Mouse (Mus musculus) CH12.LX (cell line): ENCODE data around the gene Mpig6b. TPM values are rescaled to one million over a fixed set of nuclear protein-coding genes. Genes with fewer than 3 reads are reported as not detected.

Source experiments
- DNase-seq: peaks from one replicate; pipeline ENCODE4 v3.0.0-alpha.2; 2013; ENCODE audit errors: extremely low read depth
- H3K27ac ChIP-seq: 2 replicates; pipeline ENCODE4 v1.5.1; 2012; ENCODE audit warnings: low read depth, mild to moderate bottlenecking, control low read depth, moderate library complexity; ENCODE audit not compliant: insufficient read depth
- H3K27me3 ChIP-seq: replicated peaks from 2 replicates; pipeline ENCODE3; 2012; ENCODE audit warnings: inconsistent platforms
- H3K36me3 ChIP-seq, 2 experiments: replicated peaks in 1 of 2; 2 replicates each; pipeline versions ENCODE3 to v1.6.1; 2012; ENCODE audit warnings: inconsistent platforms in 1 of 2, low read length in 1 of 2, mild to moderate bottlenecking in 1 of 2, mixed read lengths in 1 of 2, moderate library complexity in 1 of 2; ENCODE audit not compliant: control insufficient read depth in 1 of 2, insufficient read depth in 1 of 2
- H3K4me1 ChIP-seq, 2 experiments: 2 replicates each; pipeline ENCODE4 v1.6.1; 2012; ENCODE audit warnings: inconsistent platforms in 1 of 2, moderate library complexity in 1 of 2; ENCODE audit not compliant: insufficient read depth in 2 of 2, control insufficient read depth in 1 of 2
- H3K4me2 ChIP-seq: 2 replicates; pipeline ENCODE4 v1.6.1; 2012; ENCODE audit warnings: low read depth, mild to moderate bottlenecking, control low read depth; ENCODE audit not compliant: poor library complexity, insufficient read depth, severe bottlenecking
- H3K4me3 ChIP-seq, 3 experiments: fragments of 150-350 bp in 1 of 3; sonication (generic) in 1 of 3; replicated peaks in 1 of 3; 2 replicates each; pipeline versions ENCODE3 to v1.5.1; 2011 to 2012; ENCODE audit warnings: low read depth in 2 of 3, low read length in 2 of 3, mild to moderate bottlenecking in 2 of 3, moderate library complexity in 2 of 3, control low read depth in 1 of 3, improper control_type of control experiment in 1 of 3, inconsistent platforms in 1 of 3, mixed read lengths in 1 of 3; ENCODE audit not compliant: poor library complexity in 1 of 3
- H3K79me2 ChIP-seq: replicated peaks from 2 replicates; pipeline ENCODE4 v1.6.1; 2012; ENCODE audit warnings: mild to moderate bottlenecking, moderate library complexity; ENCODE audit not compliant: control insufficient read depth, poor library complexity, insufficient read depth, severe bottlenecking; ENCODE audit errors: extremely low read depth
- H3K9ac ChIP-seq: 2 replicates; pipeline ENCODE4 v1.6.1; 2012; ENCODE audit warnings: low read depth, mild to moderate bottlenecking, control low read depth, moderate library complexity; ENCODE audit not compliant: insufficient read depth
- H3K9me3 ChIP-seq: replicated peaks from 2 replicates; pipeline ENCODE3; 2012; ENCODE audit warnings: low read length, inconsistent platforms, mixed read lengths
- BHLHE40 ChIP-seq: IDR thresholded peaks from 2 replicates; pipeline ENCODE4 v1.6.1; 2011; ENCODE audit warnings: mild to moderate bottlenecking, low read depth, low read length, improper control_type of control experiment
- CHD1 ChIP-seq: IDR thresholded peaks from 2 replicates; pipeline ENCODE4 v1.6.1; 2012; ENCODE audit warnings: low read depth, low read length, improper control_type of control experiment, inconsistent platforms
- CHD2 ChIP-seq: IDR thresholded peaks from 2 replicates; pipeline ENCODE4 v1.6.1; 2011; ENCODE audit warnings: low read length, improper control_type of control experiment
- CTCF ChIP-seq, 2 experiments: IDR thresholded peaks in 1 of 2; conservative IDR thresholded peaks in 1 of 2; 2 replicates each; pipeline ENCODE4 v1.5.1; 2011 to 2012; ENCODE audit warnings: low read depth in 2 of 2, low read length in 2 of 2, improper control_type of control experiment in 1 of 2, inconsistent platforms in 1 of 2, mild to moderate bottlenecking in 1 of 2, moderate library complexity in 1 of 2
- E2F4 ChIP-seq: IDR thresholded peaks from 2 replicates; pipeline ENCODE4 v1.6.1; 2011; ENCODE audit warnings: low read depth, low read length, improper control_type of control experiment; ENCODE audit not compliant: insufficient replicate concordance
- ELF1 ChIP-seq: IDR thresholded peaks from 2 replicates; pipeline ENCODE4 v1.6.1; 2014; ENCODE audit warnings: low read depth, mild to moderate bottlenecking, inconsistent platforms, low read length, improper control_type of control experiment
- EP300 ChIP-seq: IDR thresholded peaks from 2 replicates; pipeline ENCODE4 v1.6.1; 2011; ENCODE audit warnings: low read length, improper control_type of control experiment
- ETS1 ChIP-seq: conservative IDR thresholded peaks from 2 replicates; pipeline ENCODE4 v1.6.1; 2012; ENCODE audit warnings: low read depth, mild to moderate bottlenecking, inconsistent platforms, low read length, improper control_type of control experiment, moderate library complexity
- GABPA ChIP-seq: IDR thresholded peaks from 2 replicates; pipeline ENCODE4 v1.6.1; 2012; ENCODE audit warnings: low read depth, low read length, improper control_type of control experiment, inconsistent platforms; ENCODE audit not compliant: insufficient replicate concordance
- HCFC1 ChIP-seq: IDR thresholded peaks from 2 replicates; pipeline ENCODE4 v1.6.1; 2012; ENCODE audit warnings: low read depth, mild to moderate bottlenecking, inconsistent platforms, low read length, improper control_type of control experiment
- IRF4 ChIP-seq: IDR thresholded peaks from 2 replicates; pipeline ENCODE4 v1.6.1; 2014; ENCODE audit warnings: low read depth, mild to moderate bottlenecking, inconsistent platforms, low read length, improper control_type of control experiment
- JUN ChIP-seq: IDR thresholded peaks from 2 replicates; pipeline ENCODE4 v1.6.1; 2011; ENCODE audit warnings: low read depth, mild to moderate bottlenecking, low read length, improper control_type of control experiment, moderate library complexity; ENCODE audit not compliant: insufficient read depth
- JUND ChIP-seq: conservative IDR thresholded peaks from 2 replicates; pipeline ENCODE4 v1.6.1; 2011; ENCODE audit warnings: low read depth, low read length, improper control_type of control experiment
- KAT2A ChIP-seq: IDR thresholded peaks from 2 replicates; pipeline ENCODE4 v1.6.1; 2012; ENCODE audit warnings: low read length, improper control_type of control experiment, inconsistent platforms; ENCODE audit not compliant: insufficient replicate concordance
- MAFK ChIP-seq: IDR thresholded peaks from 2 replicates; pipeline ENCODE4 v1.6.1; 2011; ENCODE audit warnings: low read length, improper control_type of control experiment; ENCODE audit not compliant: insufficient replicate concordance
- MAX ChIP-seq: IDR thresholded peaks from 2 replicates; pipeline ENCODE4 v1.6.1; 2011; ENCODE audit warnings: low read length, improper control_type of control experiment
- MAZ ChIP-seq: IDR thresholded peaks from 2 replicates; pipeline ENCODE4 v1.6.1; 2012; ENCODE audit warnings: low read depth, mild to moderate bottlenecking, inconsistent platforms, low read length, improper control_type of control experiment, moderate library complexity
- MEF2A ChIP-seq: IDR thresholded peaks from 2 replicates; pipeline ENCODE4 v1.6.1; 2014; ENCODE audit warnings: low read depth, mild to moderate bottlenecking, inconsistent platforms, low read length, improper control_type of control experiment, borderline replicate concordance
- MXI1 ChIP-seq: IDR thresholded peaks from 2 replicates; pipeline ENCODE4 v1.6.1; 2011; ENCODE audit warnings: mild to moderate bottlenecking, low read depth, low read length, improper control_type of control experiment
- MYC ChIP-seq: IDR thresholded peaks from 2 replicates; pipeline ENCODE4 v1.6.1; 2011; ENCODE audit warnings: low read depth, mild to moderate bottlenecking, improper control_type of control experiment, low read length
- NELFE ChIP-seq: IDR thresholded peaks from 2 replicates; pipeline ENCODE4 v1.6.1; 2011; ENCODE audit warnings: low read depth, low read length, improper control_type of control experiment
- NRF1 ChIP-seq: IDR thresholded peaks from 2 replicates; pipeline ENCODE4 v1.6.1; 2014; ENCODE audit warnings: low read depth, mild to moderate bottlenecking, inconsistent platforms, low read length, improper control_type of control experiment, moderate library complexity
- PAX5 ChIP-seq: IDR thresholded peaks from 2 replicates; pipeline ENCODE4 v1.6.1; 2012; ENCODE audit warnings: low read length, inconsistent platforms, mixed read lengths
- POLR2A ChIP-seq: IDR thresholded peaks from 2 replicates; pipeline ENCODE4 v1.6.1; 2011; ENCODE audit warnings: low read depth, mild to moderate bottlenecking, improper control_type of control experiment, low read length
- POLR2AphosphoS2 ChIP-seq: IDR thresholded peaks from 2 replicates; pipeline ENCODE4 v1.6.1; 2011; ENCODE audit warnings: low read depth, low read length, improper control_type of control experiment
- RAD21 ChIP-seq: IDR thresholded peaks from 2 replicates; pipeline ENCODE4 v1.6.1; 2011; ENCODE audit warnings: low read depth, mild to moderate bottlenecking, low read length, improper control_type of control experiment, moderate library complexity
- RCOR1 ChIP-seq: conservative IDR thresholded peaks from 2 replicates; pipeline ENCODE4 v1.6.1; 2012; ENCODE audit warnings: low read depth, mild to moderate bottlenecking, inconsistent platforms, low read length, improper control_type of control experiment
- SIN3A ChIP-seq: IDR thresholded peaks from 2 replicates; pipeline ENCODE4 v1.6.1; 2012; ENCODE audit warnings: low read length, improper control_type of control experiment, inconsistent platforms
- SMC3 ChIP-seq: IDR thresholded peaks from 2 replicates; pipeline ENCODE4 v1.6.1; 2011; ENCODE audit warnings: low read depth, low read length, improper control_type of control experiment
- TBP ChIP-seq: conservative IDR thresholded peaks from 2 replicates; pipeline ENCODE4 v1.6.1; 2011; ENCODE audit warnings: low read depth, low read length, improper control_type of control experiment
- TCF12 ChIP-seq: IDR thresholded peaks from 2 replicates; pipeline ENCODE4 v1.6.1; 2014; ENCODE audit warnings: low read depth, mild to moderate bottlenecking, inconsistent platforms, low read length, improper control_type of control experiment
- UBTF ChIP-seq: IDR thresholded peaks from 2 replicates; pipeline ENCODE4 v1.6.1; 2012; ENCODE audit warnings: low read depth, mild to moderate bottlenecking, inconsistent platforms, low read length, improper control_type of control experiment, moderate library complexity
- USF1 ChIP-seq: IDR thresholded peaks from 2 replicates; pipeline ENCODE4 v1.6.1; 2014; ENCODE audit warnings: low read depth, mild to moderate bottlenecking, inconsistent platforms, low read length, improper control_type of control experiment
- USF2 ChIP-seq: conservative IDR thresholded peaks from 2 replicates; pipeline ENCODE4 v1.6.1; 2011; ENCODE audit warnings: low read depth, low read length, improper control_type of control experiment
- ZC3H11A ChIP-seq: IDR thresholded peaks from 2 replicates; pipeline ENCODE4 v1.6.1; 2012; ENCODE audit warnings: low read depth, mild to moderate bottlenecking, inconsistent platforms, low read length, improper control_type of control experiment
- ZKSCAN1 ChIP-seq: IDR thresholded peaks from 2 replicates; pipeline ENCODE4 v1.6.1; 2012; ENCODE audit warnings: low read depth, inconsistent platforms, low read length, improper control_type of control experiment, borderline replicate concordance
- ZMIZ1 ChIP-seq: IDR thresholded peaks from 2 replicates; pipeline ENCODE4 v1.6.1; 2012; ENCODE audit warnings: low read depth, mild to moderate bottlenecking, inconsistent platforms, low read length, improper control_type of control experiment
- ZNF384 ChIP-seq: IDR thresholded peaks from 2 replicates; pipeline ENCODE4 v1.6.1; 2012; ENCODE audit warnings: low read depth, low read length, improper control_type of control experiment, inconsistent platforms
- dilution Hi-C: fragments of 300-500 bp; cut with MboI; formaldehyde crosslinking; loops from 2 replicates; pipeline ENCODE4 v1.14.3; 2020; ENCODE audit warnings: low sequenced_read_pairs; ENCODE audit not compliant: extremely low pct_unique_long_range_greater_than_20kb, extremely low pct_ligation_motif_present
- in situ Hi-C: fragments of 300-500 bp; cut with MboI; formaldehyde crosslinking; loops from 3 replicates; pipeline ENCODE4 v1.14.3; 2019; ENCODE audit warnings: low sequenced_read_pairs, low pct_ligation_motif_present, low pct_unique_long_range_greater_than_20kb, mixed read lengths
- polyA plus RNA-seq: library from polyadenylated mRNA; unstranded; fragments of >175 nt; gene quantifications from 2 replicates; pipeline ENCODE4 v1.2.1, GENCODE M21; 2012; ENCODE audit warnings: low read depth; ENCODE audit not compliant: insufficient read length
- total RNA-seq, 2 experiments: library from RNA; depleted of rRNA; stranded (reverse); fragments of 300-350 nt in 1 of 2; fragments of >200 nt in 1 of 2; gene quantifications; 2 replicates each; pipeline ENCODE4 v1.2.3; 2012 to 2014

Gene Mpig6b
- total and polyA plus RNA-seq, 3 experiments = 0.10 TPM; not detected in 2

- Histone ChIP-seq H3K4me2 (peak within 1 kb of the TSS; percentile 87), H3K27ac (peak within 1 kb of the TSS; percentile 33; the same call in 1 of the 2 replicates), H3K9ac (peak within 1 kb of the TSS; percentile 87), H3K27me3 (peaks cover 17% of the 10 kb centered on the region), H3K4me3 (peak within 1 kb of the TSS; percentile 61 to 70 (median 66)), H3K9me3 (no peaks in the 10 kb centered on the region), H3K79me2 (no peaks in the 10 kb centered on the region; the same call in 1 of the 2 replicates), H3K36me3 (peaks cover 13 to 34% of the 10 kb centered on the region in 2 experiments), H3K4me1 (peaks cover 6 to 10% of the 10 kb centered on the region in 2 experiments)
- peak; percentile 91 for DNase-seq
- in situ Hi-C loops = no loop called here
- dilution Hi-C loops = no loop called here
- peak; percentile 69 for TF ChIP-seq BHLHE40
- no peak; the same call in 1 of the 2 replicates for TF ChIP-seq MEF2A
- TF ChIP-seq EP300 = no peak
- peak; percentile 68; the same call in 1 of the 2 replicates for TF ChIP-seq TCF12
- no peak for TF ChIP-seq JUND
- TF ChIP-seq CTCF (conservative IDR thresholded peaks at IDR 0.05 in 1 of 2, IDR thresholded peaks at IDR 0.05 in 1 of 2; ENCODE audit: low read depth in 2 of 2, low read length in 2 of 2) = peak in 1 of 2 experiments; percentile 36; a peak in 2 of 4 replicates
- TF ChIP-seq MAZ = peak; percentile 68
- no peak for TF ChIP-seq RCOR1
- TF ChIP-seq USF2 = no peak
- TF ChIP-seq POLR2AphosphoS2 = 0 out of 2 replicates have a peak, but pooled peaks have one; percentile 39
- TF ChIP-seq TBP = no peak
- TF ChIP-seq MAX = peak; percentile 87
- TF ChIP-seq USF1 = no peak
- no peak; the same call in none of the 2 replicates for TF ChIP-seq NRF1
- peak; percentile 85 for TF ChIP-seq POLR2A
- TF ChIP-seq ETS1 = no peak
- TF ChIP-seq KAT2A = no peak
- no peak for TF ChIP-seq ZC3H11A
- TF ChIP-seq E2F4 = no peak
- no peak for TF ChIP-seq MAFK
- no peak for TF ChIP-seq IRF4
- TF ChIP-seq ZNF384 = no peak
- peak; percentile 75 for TF ChIP-seq NELFE
- TF ChIP-seq ELF1 = peak; percentile 8; the same call in 1 of the 2 replicates
- TF ChIP-seq SIN3A = peak; percentile 82
- peak; percentile 59 for TF ChIP-seq ZMIZ1
- TF ChIP-seq MYC = peak; percentile 86
- no peak for TF ChIP-seq RAD21
- no peak for TF ChIP-seq CHD2
- TF ChIP-seq HCFC1 = peak; percentile 44
- no peak for TF ChIP-seq ZKSCAN1
- no peak for TF ChIP-seq SMC3
- TF ChIP-seq MXI1 = 0 out of 2 replicates have a peak, but pooled peaks have one; percentile 69
- TF ChIP-seq GABPA = no peak
- no peak for TF ChIP-seq UBTF
- no peak for TF ChIP-seq JUN
- no peak for TF ChIP-seq PAX5
- peak; percentile 98 for TF ChIP-seq CHD1
Measured at GRCm38 (mm10) chr17:35088825-35089644, 23.1 kb upstream of the Mpig6b start, which contains the start of gene Abhd16a. Gene Abhd16a (plus strand): TSS chr17:35089263.
